Mouse (Mus musculus): ENCODE data around the gene E330017A01Rik. TPM values are rescaled to one million over a fixed set of nuclear protein-coding genes. Genes with fewer than 3 reads are reported as not detected.

The E330017A01Rik gene
- polyA plus RNA-seq, 2 experiments from 2014 or later = not detected

GRCm38 (mm10) chr16:58662287-58662791 is 23.8 kb upstream of the E330017A01Rik start:
- no peak for ATAC-seq

GRCm38 (mm10) chr16:58661826-58662225 is 23.3 kb upstream of the E330017A01Rik start:
- ATAC-seq = no peak

- no peak for ATAC-seq
Observed at GRCm38 (mm10) chr16:58658668-58659067, 20.1 kb upstream of the E330017A01Rik start.

GRCm38 (mm10) chr16:58656526-58656925 is 18.0 kb upstream of the E330017A01Rik start:
- ATAC-seq = no peak

GRCm38 (mm10) chr16:58655751-58656150 is 17.2 kb upstream of the E330017A01Rik start:
- ATAC-seq = no peak

- ATAC-seq = no peak
Observed at GRCm38 (mm10) chr16:58649979-58650378, 11.4 kb upstream of the E330017A01Rik start.

GRCm38 (mm10) chr16:58638016-58638415 is 523 bp downstream of the E330017A01Rik start:
- no peak for ATAC-seq

GRCm38 (mm10) chr16:58637448-58637847 is 1.1 kb downstream of the E330017A01Rik start:
- ATAC-seq = no peak

- no peak for ATAC-seq
Observed at GRCm38 (mm10) chr16:58635866-58636265, 2.7 kb downstream of the E330017A01Rik start.

GRCm38 (mm10) chr16:58629736-58630135 is 8.8 kb downstream of the E330017A01Rik start:
- ATAC-seq = no peak

GRCm38 (mm10) chr16:58628968-58629367 is 9.6 kb downstream of the E330017A01Rik start:
- ATAC-seq = no peak

- no peak for ATAC-seq
Observed at GRCm38 (mm10) chr16:58628336-58628680, 10.2 kb downstream of the E330017A01Rik start.

GRCm38 (mm10) chr16:58627597-58628335 is 10.8 kb downstream of the E330017A01Rik start:
- ATAC-seq = no peak

- peak; percentile 73 for ATAC-seq
Observed at GRCm38 (mm10) chr16:58623944-58624343, 14.6 kb downstream of the E330017A01Rik start.

- no peak for ATAC-seq
Observed at GRCm38 (mm10) chr16:58623114-58623513, 15.4 kb downstream of the E330017A01Rik start.

- ATAC-seq = no peak
Observed at GRCm38 (mm10) chr16:58622377-58622776, 16.2 kb downstream of the E330017A01Rik start.

- no peak for ATAC-seq
Observed at GRCm38 (mm10) chr16:58617346-58617745, 21.2 kb downstream of the E330017A01Rik start.

- no peak for ATAC-seq
Observed at GRCm38 (mm10) chr16:58616878-58617277, 21.7 kb downstream of the E330017A01Rik start, which contains the start of gene Gm813. Gene Gm813 (minus strand): TSS chr16:58616978.

- ATAC-seq = no peak
Observed at GRCm38 (mm10) chr16:58612969-58613368, 25.6 kb downstream of the E330017A01Rik start.

- no peak for ATAC-seq
Observed at GRCm38 (mm10) chr16:58607101-58607500, 31.4 kb downstream of the E330017A01Rik start.

GRCm38 (mm10) chr16:58604680-58605079 is 33.9 kb downstream of the E330017A01Rik start:
- no peak for ATAC-seq

GRCm38 (mm10) chr16:58603831-58604230 is 34.7 kb downstream of the E330017A01Rik start:
- no peak for ATAC-seq

- ATAC-seq = no peak
Observed at GRCm38 (mm10) chr16:58600846-58601245, 37.7 kb downstream of the E330017A01Rik start.

GRCm38 (mm10) chr16:58591299-58591698 is 47.2 kb downstream of the E330017A01Rik start:
- no peak for ATAC-seq

All from CD4-positive, CD25-positive, alpha-beta regulatory T cell, adult 4 months (primary cell).